7 mouse cellular contexts compared by ENCODE assay signal in the genomic region with DNA sequence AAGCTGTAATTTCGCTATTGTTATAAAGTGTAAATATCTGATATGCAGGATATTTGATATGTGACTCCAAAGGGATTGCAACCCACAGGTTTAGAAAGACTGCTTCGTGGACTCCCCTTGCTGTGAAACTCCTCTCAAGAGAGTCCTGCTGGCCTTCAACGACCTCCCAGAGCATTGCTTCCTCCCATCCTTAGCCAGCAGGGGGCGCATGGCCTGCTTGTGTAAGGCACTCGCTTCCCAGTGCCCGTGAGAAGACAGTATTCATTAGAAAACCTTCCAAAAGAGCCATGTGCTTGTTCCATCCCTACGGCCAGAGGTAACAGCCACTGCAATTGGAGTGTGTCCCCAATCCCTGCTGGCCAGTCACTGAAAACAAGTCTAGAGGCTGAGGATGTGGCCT. TPM values are rescaled to one million over a fixed set of nuclear protein-coding genes. Genes with fewer than 3 reads are reported as not detected.
DNase-seq lines count a peak whose midpoint lies in the region; TF ChIP-seq lines count a peak whose summit lies in the region.

No protein-coding gene starts in this region.

- DNase-seq in CD4-positive helper T cell, adult 2 months (ENCODE audit: low read depth, low spot score) = peak; percentile 68
- peak; percentile 78 for DNase-seq in MEL (ENCODE audit: low read depth, low spot score)
- peak; percentile 68 for DNase-seq in cerebellum, adult 9-11 months
- DNase-seq in gastrocnemius, postnatal 36 days = peak; percentile 68 to 73
- peak; percentile 61 for DNase-seq in layer of hippocampus, adult 9-10 months (ENCODE audit: low spot score)
- DNase-seq in lung, postnatal 36 days = peak; percentile 83
- peak; percentile 56 for DNase-seq in spleen, adult 12 weeks (ENCODE audit: low spot score)

- no peak for TF ChIP-seq POLR2A in MEL (IDR thresholded peaks at IDR 0.05; ENCODE audit: control insufficient read depth in 1 of 2, insufficient read depth in 1 of 2, low read depth in 1 of 2, low read length in 2 of 2, poor library complexity in 1 of 2)

- H3K27ac ChIP-seq in MEL (ENCODE audit: control insufficient read depth, low read depth, low read length) = no peak overlapping the region

- H3K9me3 ChIP-seq in MEL (replicated peaks; ENCODE audit: insufficient read depth, low read length) = no peaks in the 10 kb centered on the region

- H3K9ac ChIP-seq in MEL (ENCODE audit: control insufficient read depth, low read depth, low read length, poor library complexity, severe bottlenecking) = no peak overlapping the region

- no peak for TF ChIP-seq EP300 in MEL (IDR thresholded peaks at IDR 0.05; ENCODE audit: low read depth in 1 of 2, low read length in 2 of 2)

- TF ChIP-seq RAD21 in MEL (IDR thresholded peaks at IDR 0.05; ENCODE audit: low read depth, low read length) = peak; percentile 14; the same call in 1 of the 2 replicates

- H3K4me1 ChIP-seq in MEL (ENCODE audit: control insufficient read depth in 1 of 2, insufficient read depth in 2 of 2, low read length in 2 of 2) = no peaks in the 10 kb centered on the region

- no peaks in the 10 kb centered on the region for H3K79me2 ChIP-seq in MEL (ENCODE audit: control insufficient read depth, insufficient read depth, low read length, poor library complexity)

- TF ChIP-seq CTCF in MEL (IDR thresholded peaks at IDR 0.05 in 2 of 3, conservative IDR thresholded peaks at IDR 0.05 in 1 of 3; ENCODE audit: control insufficient read depth in 1 of 3, insufficient read depth in 1 of 3, low read depth in 2 of 3, low read length in 3 of 3, poor library complexity in 1 of 3, severe bottlenecking in 1 of 3) = peak; percentile 86 to 94 (median 92)

- H3K4me3 ChIP-seq in MEL (ENCODE audit: control insufficient read depth in 1 of 2, insufficient read depth in 1 of 2, low read depth in 2 of 2, low read length in 2 of 2) = no peak overlapping the region

- intact Hi-C loops in gastrocnemius, postnatal 36 days (cut with DNase I) = loop anchor here (5.0 kb wide), 1 partner anchor 65 kb away; no protein-coding TSS in a partner anchor

- H3K27me3 ChIP-seq in MEL (ENCODE audit: control insufficient read depth in 1 of 2, insufficient read depth in 2 of 2, low read length in 2 of 2) = no peaks in the 10 kb centered on the region

- no peaks in the 10 kb centered on the region; a peak in 1 of 4 replicates for H3K36me3 ChIP-seq in MEL (ENCODE audit: control insufficient read depth in 1 of 2, insufficient read depth in 2 of 2, low read length in 2 of 2)

TF ChIP-seq in MEL, 35 proteins besides CTCF, POLR2A, EP300 and RAD21:
- 0 out of 2 replicates have a peak, but pooled peaks have one; percentile 6 for TF ChIP-seq ZC3H11A (IDR thresholded peaks at IDR 0.05; ENCODE audit: low read depth, low read length)
- no peak for TF ChIP-seq HCFC1 (IDR thresholded peaks at IDR 0.05; ENCODE audit: low read depth, low read length)
- TF ChIP-seq MAZ (IDR thresholded peaks at IDR 0.05; ENCODE audit: low read depth, low read length) = 0 out of 2 replicates have a peak, but pooled peaks have one; percentile 33
- TF ChIP-seq USF2 (IDR thresholded peaks at IDR 0.05; ENCODE audit: borderline replicate concordance in 1 of 2, insufficient read depth in 1 of 2, low read depth in 1 of 2, low read length in 2 of 2) = no peak
- no peak for TF ChIP-seq TCF12 (IDR thresholded peaks at IDR 0.05; ENCODE audit: low read depth, low read length)
- no peak for TF ChIP-seq NRF1 (IDR thresholded peaks at IDR 0.05; ENCODE audit: insufficient read depth, low read depth, low read length, poor library complexity, severe bottlenecking)
- TF ChIP-seq SMC3 (IDR thresholded peaks at IDR 0.05; ENCODE audit: low read depth, low read length) = peak; percentile 66
- TF ChIP-seq GATA1 (IDR thresholded peaks at IDR 0.05; ENCODE audit: low read depth, low read length) = no peak
- no peak for TF ChIP-seq RCOR1 (IDR thresholded peaks at IDR 0.05; ENCODE audit: low read depth, low read length)
- TF ChIP-seq MEF2A (IDR thresholded peaks at IDR 0.05; ENCODE audit: extremely low read depth, insufficient replicate concordance, low read depth, low read length, poor library complexity, severe bottlenecking) = no peak
- no peak for TF ChIP-seq KAT2A (conservative IDR thresholded peaks at IDR 0.05; ENCODE audit: low read depth, low read length)

RNA-seq across cellular contexts. Expression of a gene that starts 23.4 kb away (rescaled TPM):
- total RNA-seq in MEL (2012; rRNA removed) = not detected in 2 replicates
- under 1 TPM in 1 of 2 experiments, not detected in 1; 0.13 TPM for polyA plus RNA-seq in MEL (2012; ENCODE audit: insufficient read depth in 1 of 2, insufficient read length in 2 of 2, low read depth in 1 of 2, low replicate concordance in 2 of 2, missing spikeins in 1 of 2)
- total RNA-seq in gastrocnemius, postnatal 36 days (2021) = not detected

RNA-seq across cellular contexts. Expression of a gene that starts 58.8 kb away (rescaled TPM):
- not detected in 2 replicates for total RNA-seq in MEL (2012; rRNA removed)
- polyA plus RNA-seq in MEL (2012; ENCODE audit: insufficient read depth in 1 of 2, insufficient read length in 2 of 2, low read depth in 1 of 2, low replicate concordance in 2 of 2, missing spikeins in 1 of 2) = not detected
- not detected for total RNA-seq in gastrocnemius, postnatal 36 days (2021)
